Mouse (Mus musculus): ENCODE results near the gene Zzef1.

Zzef1 gene

GRCm38 (mm10) chr11:72917299-72917996 is 121.4 kb downstream of the Zzef1 start:
- DNase-seq (ENCODE audit: low spot score in 2 of 2): no peak

GRCm38 (mm10) chr11:72923116-72923515 is 127.1 kb downstream of the Zzef1 start:
- DNase-seq (ENCODE audit: low spot score in 2 of 2): no peak

DNA sequence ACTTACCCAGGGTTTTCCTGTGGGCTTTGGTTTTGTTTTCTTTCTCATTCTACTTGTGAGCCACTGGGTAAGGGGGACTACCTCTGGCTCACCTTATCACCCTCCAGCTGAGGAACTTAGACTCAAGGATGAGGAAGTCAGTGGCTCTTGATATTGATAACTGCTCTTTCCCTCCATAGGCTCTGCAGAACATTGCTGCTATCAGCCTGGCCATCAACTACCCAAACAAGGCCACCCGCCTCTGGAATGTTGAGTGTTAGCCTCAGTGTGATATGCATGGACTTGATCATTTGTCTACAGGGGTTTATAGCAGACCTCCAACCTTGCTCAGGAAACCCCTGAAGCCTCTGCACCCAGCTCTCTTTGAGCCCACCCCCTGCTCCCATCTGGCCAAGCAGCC is 128.4 kb downstream of the Zzef1 start:
- DNase-seq (ENCODE audit: low spot score in 2 of 2): no peak

DNA sequence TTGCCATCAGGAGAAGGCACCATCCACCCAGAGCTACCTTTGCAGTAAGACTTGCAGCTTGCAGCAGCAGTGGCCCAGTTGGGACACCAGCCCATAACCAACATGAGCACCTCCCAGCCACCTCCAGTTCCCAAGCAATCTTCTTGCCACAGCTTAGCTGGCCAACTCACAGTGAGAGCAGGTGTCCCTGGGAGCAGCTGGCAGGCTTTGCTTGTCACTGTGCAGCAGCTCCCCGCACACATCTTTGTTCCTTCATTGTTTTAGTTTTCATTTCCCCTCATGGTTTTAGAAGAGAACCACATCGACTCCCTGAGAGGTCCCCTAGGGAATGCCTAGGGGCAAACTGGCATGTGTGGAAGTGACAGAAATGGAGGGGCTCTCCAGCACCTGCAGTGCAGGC is 129.0 kb downstream of the Zzef1 start:
- DNase-seq (ENCODE audit: low spot score in 2 of 2): no peak

GRCm38 (mm10) chr11:72926226-72926890 is 130.3 kb downstream of the Zzef1 start:
- peak; percentile 35 to 52 for DNase-seq (ENCODE audit: low spot score in 2 of 2)

- no peak for DNase-seq (ENCODE audit: low spot score in 2 of 2)
Measured at GRCm38 (mm10) chr11:72928516-72928915, 132.5 kb downstream of the Zzef1 start.

DNA sequence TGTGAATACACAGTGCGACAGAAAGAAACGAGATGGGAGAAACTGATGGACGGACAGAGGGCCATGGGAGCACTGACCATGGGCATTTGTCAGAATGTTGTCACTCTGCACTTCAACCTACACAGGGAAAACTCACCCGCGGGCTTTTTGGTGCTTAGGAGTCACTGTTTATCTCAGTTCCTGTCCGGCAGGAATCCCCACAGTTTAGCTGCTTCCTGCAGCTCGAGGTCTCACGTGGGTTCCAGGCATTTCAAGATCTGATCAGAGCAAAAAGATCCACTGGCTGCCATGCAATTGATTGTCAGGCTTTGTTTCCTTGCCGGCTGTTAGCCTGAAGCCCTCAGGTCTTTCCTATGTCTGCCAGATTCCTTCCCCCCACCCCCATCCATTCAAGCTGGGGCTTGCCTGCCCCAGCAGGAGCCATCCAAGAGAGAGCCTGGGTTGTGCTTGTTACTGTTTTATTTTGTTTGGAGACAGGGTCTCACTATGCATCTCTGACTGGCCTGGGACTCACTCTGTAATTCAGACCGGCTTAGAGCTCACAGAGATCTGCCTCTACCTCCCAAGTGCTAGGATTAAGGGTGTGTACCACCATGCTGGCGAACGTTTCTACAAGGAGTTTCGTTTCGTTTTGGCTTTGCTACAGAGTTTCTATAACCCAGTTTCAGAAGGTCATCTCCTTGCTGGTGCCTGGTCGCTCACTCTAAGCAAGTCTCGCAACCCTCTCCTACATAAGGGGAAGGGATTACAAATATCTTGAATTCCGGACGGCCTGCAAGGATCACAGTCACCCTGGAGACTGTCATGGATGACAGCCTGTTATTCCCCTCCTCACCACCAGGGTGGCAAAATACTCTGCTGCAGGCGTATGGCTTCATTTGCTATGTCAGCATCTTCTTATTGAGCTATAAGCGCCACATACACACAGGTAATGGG is 144.4 kb downstream of the Zzef1 start:
- peak in 1 of 2 experiments; percentile 45 for DNase-seq (ENCODE audit: low spot score in 2 of 2)

- DNase-seq (ENCODE audit: low spot score in 2 of 2): no peak
Measured at GRCm38 (mm10) chr11:72944996-72945793, 149.2 kb downstream of the Zzef1 start.

DNA sequence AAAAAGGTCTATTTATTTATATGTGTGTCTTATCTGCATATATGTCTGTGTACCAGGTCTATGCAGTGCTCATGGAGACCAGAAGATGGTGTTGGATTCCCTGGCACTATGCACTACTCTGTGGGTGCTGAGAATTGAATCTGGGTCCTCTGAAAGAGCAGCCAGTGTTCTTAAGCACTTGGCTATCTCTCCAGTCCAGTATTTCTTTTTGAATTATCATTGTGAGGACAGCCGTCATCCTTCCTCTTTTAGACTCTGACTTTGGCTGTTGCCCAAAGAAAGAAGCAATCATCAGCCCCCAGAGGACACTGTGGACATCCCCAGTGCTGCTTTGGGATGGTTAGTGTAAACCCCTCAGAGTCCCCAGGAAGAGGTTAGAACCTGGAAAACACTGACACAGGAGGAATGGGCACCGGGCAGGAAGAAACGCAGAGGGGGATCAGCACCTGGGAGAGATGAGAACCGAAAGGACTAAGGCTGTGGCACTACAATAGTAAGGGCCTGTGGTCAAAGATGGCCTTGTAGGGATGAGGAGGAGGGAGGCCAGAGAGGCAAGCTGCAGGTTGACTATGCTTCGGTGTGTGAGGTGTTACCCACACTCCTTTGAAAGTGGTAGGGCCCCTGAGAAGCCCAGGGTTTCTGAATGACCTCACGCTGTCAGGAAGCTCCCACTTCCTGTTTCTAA is 150.0 kb downstream of the Zzef1 start:
- DNase-seq (ENCODE audit: low spot score in 2 of 2): no peak

DNA sequence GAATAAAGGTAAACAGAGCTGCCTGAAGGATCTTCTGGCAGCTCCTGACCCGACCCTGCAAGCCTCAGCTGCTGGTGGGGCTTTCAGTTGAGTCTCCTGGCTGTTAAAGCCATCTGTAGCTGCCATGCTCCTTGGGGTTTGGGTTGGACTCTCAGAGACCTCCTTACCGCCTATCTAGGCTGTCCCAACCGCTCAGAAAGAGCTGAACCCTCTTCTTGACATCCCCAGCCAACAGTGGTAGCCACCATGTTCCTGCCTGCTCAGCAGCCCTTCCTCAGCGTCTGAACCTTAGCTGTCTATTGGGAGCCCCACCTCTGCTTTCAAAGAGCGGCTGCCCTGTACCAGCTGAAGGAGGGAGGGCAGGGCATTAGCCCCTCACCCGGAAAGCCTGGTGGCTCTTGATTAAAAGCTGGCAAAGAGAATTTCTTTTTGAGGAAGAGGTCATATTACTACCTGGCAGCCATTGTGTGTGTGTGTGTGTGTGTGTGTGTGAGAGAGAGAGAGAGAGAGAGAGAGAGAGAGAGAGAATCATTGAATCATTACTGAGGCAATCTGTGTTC is 150.6 kb downstream of the Zzef1 start:
- DNase-seq (ENCODE audit: low spot score in 2 of 2): no peak

DNA sequence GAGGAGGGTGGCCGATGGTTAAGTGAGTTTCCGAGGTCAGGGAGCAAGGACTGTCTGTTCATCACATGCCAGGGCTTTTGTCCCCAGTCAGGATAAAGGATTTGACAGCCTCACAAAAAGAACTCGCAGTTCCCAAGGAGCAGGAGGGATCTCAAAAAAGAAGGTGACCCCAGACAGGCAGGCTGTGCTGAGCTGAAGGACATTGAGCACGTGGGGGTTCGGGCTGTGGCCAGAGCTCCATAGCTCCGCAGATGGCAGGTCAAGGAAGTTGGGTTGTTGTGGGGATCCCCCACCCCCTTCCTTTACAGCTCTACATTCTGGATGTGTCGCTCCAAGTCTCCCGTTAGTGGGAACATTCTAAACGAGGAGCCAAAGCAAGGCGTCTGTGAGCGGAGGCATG is 151.8 kb downstream of the Zzef1 start:
- no peak for DNase-seq (ENCODE audit: low spot score in 2 of 2)

GRCm38 (mm10) chr11:72948254-72948653 is 152.2 kb downstream of the Zzef1 start:
- no peak for DNase-seq (ENCODE audit: low spot score in 2 of 2)

GRCm38 (mm10) chr11:72951137-72952000 is 155.3 kb downstream of the Zzef1 start:
- DNase-seq (ENCODE audit: low spot score in 2 of 2): no peak

DNA sequence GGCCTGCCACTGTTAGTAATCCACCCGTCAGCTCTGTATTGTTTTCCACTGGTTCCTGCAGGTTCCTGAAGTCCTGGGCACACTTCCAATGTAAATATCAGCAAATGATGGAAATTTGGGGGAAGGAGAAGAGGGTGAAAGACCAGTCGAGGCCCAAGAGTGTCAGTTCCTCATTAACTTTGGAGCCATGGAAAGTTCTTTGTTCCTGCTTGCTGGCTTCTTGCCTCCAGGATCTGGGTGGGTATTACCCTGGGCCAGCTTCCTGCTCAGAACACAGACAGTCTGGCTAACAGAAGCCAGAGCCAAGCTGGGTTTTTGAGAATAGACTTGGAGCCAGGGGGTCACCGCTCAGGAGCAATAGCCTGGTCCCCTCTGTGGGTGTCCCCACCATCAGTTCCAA is 156.2 kb downstream of the Zzef1 start:
- DNase-seq (ENCODE audit: low spot score in 2 of 2): peak in 1 of 2 experiments; percentile 27

DNA sequence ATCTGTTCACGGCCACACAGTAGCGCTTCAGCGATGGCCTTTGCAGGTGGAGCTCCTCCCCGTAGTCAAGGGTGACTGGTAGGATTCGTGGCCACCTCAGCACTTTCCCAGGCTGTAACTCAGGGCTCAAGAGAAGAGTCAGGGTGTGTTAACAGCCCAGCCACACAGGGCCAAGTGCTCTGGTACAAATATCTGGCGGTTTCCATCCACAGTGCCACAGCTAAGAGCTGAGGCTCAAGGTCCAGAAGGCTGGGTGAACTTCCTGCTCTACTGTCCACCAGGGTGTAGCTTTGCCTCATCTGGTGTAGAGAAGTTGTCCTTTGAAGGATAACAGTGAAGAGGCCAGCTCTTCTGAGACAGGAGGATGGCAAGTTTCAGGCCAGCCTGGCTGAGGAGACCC is 156.7 kb downstream of the Zzef1 start:
- DNase-seq (ENCODE audit: low spot score in 2 of 2): no peak

GRCm38 (mm10) chr11:72953116-72953439 is 157.1 kb downstream of the Zzef1 start:
- no peak for DNase-seq (ENCODE audit: low spot score in 2 of 2)

- peak in 1 of 2 experiments; percentile 42 for DNase-seq (ENCODE audit: low spot score in 2 of 2)
Measured at GRCm38 (mm10) chr11:72953440-72954151, 157.6 kb downstream of the Zzef1 start.

GRCm38 (mm10) chr11:72954216-72954615 is 158.2 kb downstream of the Zzef1 start:
- no peak for DNase-seq (ENCODE audit: low spot score in 2 of 2)

DNA sequence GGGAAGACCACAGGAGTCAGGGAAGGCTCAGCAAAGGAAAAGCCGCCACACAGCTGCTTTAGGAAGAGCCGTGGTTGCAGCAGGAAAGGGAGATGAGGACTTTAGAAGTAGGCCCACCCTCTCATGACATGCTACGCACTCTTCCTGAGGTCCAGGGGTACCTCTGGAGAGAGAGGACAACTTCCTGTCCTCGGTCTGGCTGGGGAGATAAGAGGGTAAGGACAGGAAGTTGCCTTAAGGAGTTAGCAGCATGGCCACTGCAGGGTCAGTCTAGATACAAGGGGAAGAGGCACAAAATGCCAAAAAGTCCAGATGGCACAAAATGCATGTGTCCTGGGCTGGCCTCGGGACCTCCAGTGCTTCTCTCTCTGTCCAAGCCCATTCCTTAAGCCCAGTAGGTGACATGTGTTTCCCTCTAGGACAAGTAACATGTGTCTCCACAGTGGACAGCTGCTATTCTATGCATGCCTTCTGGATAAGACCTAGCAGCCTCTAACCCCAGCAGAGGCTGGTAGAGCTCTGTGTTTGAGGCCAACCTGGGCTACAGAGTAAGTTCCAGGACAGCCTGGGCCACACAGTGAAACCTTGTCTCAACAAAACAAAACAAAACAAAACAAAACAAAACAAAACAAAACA is 159.4 kb downstream of the Zzef1 start:
- DNase-seq (ENCODE audit: low spot score in 2 of 2): no peak

Measured in urinary bladder, postnatal 36 days (tissue).